Mouse (Mus musculus): ENCODE data around the gene Rnf187. TPM values are rescaled to one million over a fixed set of nuclear protein-coding genes. Genes with fewer than 3 reads are reported as not detected.

Gene Rnf187
- polyA plus RNA-seq, 1 experiment from 2014 or later: 641 TPM

- Histone ChIP-seq H3K4me3 (replicated peaks; ENCODE audit: low read depth, low read length) (no peak overlapping the region), H3K27me3 (ENCODE audit: control insufficient read depth, insufficient read depth, low read length) (no peaks in the 10 kb centered on the region), H3K9me3 (ENCODE audit: control insufficient read depth, low read length) (no peaks in the 10 kb centered on the region), H3K27ac (replicated peaks; ENCODE audit: low read depth, low read length) (no peak overlapping the region), H3K4me2 (ENCODE audit: low read length) (no peak overlapping the region), H3K9ac (replicated peaks; ENCODE audit: low read length) (no peak overlapping the region), H3K36me3 (ENCODE audit: control insufficient read depth, insufficient read depth, low read length) (peaks cover 15% of the 10 kb centered on the region), H3K4me1 (ENCODE audit: control insufficient read depth, insufficient read depth, low read length) (0 out of 2 replicates have a peak, but pooled peaks cover 5% of the 10 kb centered on the region)
- no peak for ATAC-seq (ENCODE audit: low FRiP score, low TSS enrichment)
- DNase-seq: no peak
- WGBS: 83% methylated on average over 2 of the region's 2 CpGs
Measured at GRCm38 (mm10) chr11:58927053-58927452, 11.7 kb downstream of the Rnf187 start.

DNA sequence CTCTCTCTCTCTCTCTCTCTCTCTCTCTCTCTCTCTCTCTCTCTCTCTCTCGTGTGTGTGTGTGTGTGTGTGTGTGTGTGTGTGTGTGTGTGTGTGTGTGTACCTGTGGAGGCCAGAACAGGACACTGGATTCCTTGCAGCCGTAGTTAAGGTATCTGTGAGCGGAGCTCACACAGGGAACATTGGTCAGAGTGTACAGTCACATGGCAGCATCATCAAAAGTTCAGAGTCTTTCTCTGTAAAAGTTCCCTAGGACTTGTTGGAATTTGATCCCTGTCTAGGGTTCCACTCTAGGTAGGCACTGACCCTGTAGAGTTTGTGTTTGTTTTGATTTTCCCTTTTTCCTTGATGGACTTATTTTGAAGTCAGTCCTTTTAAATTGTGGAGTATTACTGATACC, 12.1 kb downstream of the Rnf187 start:
- 0 out of 2 replicates have a peak, but pooled peaks cover 5% of the 10 kb centered on the region for H3K4me1 ChIP-seq (ENCODE audit: control insufficient read depth, insufficient read depth, low read length)
- H3K9ac ChIP-seq (replicated peaks; ENCODE audit: low read length): no peak overlapping the region
- no peak overlapping the region for H3K4me3 ChIP-seq (replicated peaks; ENCODE audit: low read depth, low read length)
- no peak for DNase-seq
- H3K27me3 ChIP-seq (ENCODE audit: control insufficient read depth, insufficient read depth, low read length): no peaks in the 10 kb centered on the region
- ATAC-seq (ENCODE audit: low FRiP score, low TSS enrichment): no peak
- no peak overlapping the region for H3K27ac ChIP-seq (replicated peaks; ENCODE audit: low read depth, low read length)
- no peak overlapping the region for H3K4me2 ChIP-seq (ENCODE audit: low read length)
- peaks cover 11% of the 10 kb centered on the region for H3K36me3 ChIP-seq (ENCODE audit: control insufficient read depth, insufficient read depth, low read length)
- H3K9me3 ChIP-seq (ENCODE audit: control insufficient read depth, low read length): no peaks in the 10 kb centered on the region
- 84% methylated on average over 2 of the region's 3 CpGs for WGBS

GRCm38 (mm10) chr11:58922420-58922819, 16.3 kb downstream of the Rnf187 start:
- H3K9ac ChIP-seq (replicated peaks; ENCODE audit: low read length): no peak overlapping the region
- H3K27ac ChIP-seq (replicated peaks; ENCODE audit: low read depth, low read length): no peak overlapping the region
- DNase-seq (no peak), ATAC-seq (ENCODE audit: low FRiP score, low TSS enrichment) (no peak)
- H3K4me2 ChIP-seq (ENCODE audit: low read length): no peak overlapping the region
- no peak overlapping the region for H3K4me3 ChIP-seq (replicated peaks; ENCODE audit: low read depth, low read length)
- H3K9me3 ChIP-seq (ENCODE audit: control insufficient read depth, low read length): no peaks in the 10 kb centered on the region
- no peaks in the 10 kb centered on the region for H3K4me1 ChIP-seq (ENCODE audit: control insufficient read depth, insufficient read depth, low read length)
- no peaks in the 10 kb centered on the region for H3K27me3 ChIP-seq (ENCODE audit: control insufficient read depth, insufficient read depth, low read length)
- WGBS: 88% methylated on average over 9 of the region's 9 CpGs
- H3K36me3 ChIP-seq (ENCODE audit: control insufficient read depth, insufficient read depth, low read length): no peaks in the 10 kb centered on the region

GRCm38 (mm10) chr11:58918759-58919158, 20.0 kb downstream of the Rnf187 start:
- no peak for DNase-seq
- 76% methylated on average over 5 of the region's 5 CpGs for WGBS
- H3K4me2 ChIP-seq (ENCODE audit: low read length): no peak overlapping the region
- no peaks in the 10 kb centered on the region for H3K27me3 ChIP-seq (ENCODE audit: control insufficient read depth, insufficient read depth, low read length)
- no peak overlapping the region for H3K4me3 ChIP-seq (replicated peaks; ENCODE audit: low read depth, low read length)
- no peak overlapping the region for H3K27ac ChIP-seq (replicated peaks; ENCODE audit: low read depth, low read length)
- no peaks in the 10 kb centered on the region for H3K4me1 ChIP-seq (ENCODE audit: control insufficient read depth, insufficient read depth, low read length)
- no peak overlapping the region for H3K9ac ChIP-seq (replicated peaks; ENCODE audit: low read length)
- no peaks in the 10 kb centered on the region for H3K36me3 ChIP-seq (ENCODE audit: control insufficient read depth, insufficient read depth, low read length)
- no peak for ATAC-seq (ENCODE audit: low FRiP score, low TSS enrichment)
- H3K9me3 ChIP-seq (ENCODE audit: control insufficient read depth, low read length): no peaks in the 10 kb centered on the region

DNA sequence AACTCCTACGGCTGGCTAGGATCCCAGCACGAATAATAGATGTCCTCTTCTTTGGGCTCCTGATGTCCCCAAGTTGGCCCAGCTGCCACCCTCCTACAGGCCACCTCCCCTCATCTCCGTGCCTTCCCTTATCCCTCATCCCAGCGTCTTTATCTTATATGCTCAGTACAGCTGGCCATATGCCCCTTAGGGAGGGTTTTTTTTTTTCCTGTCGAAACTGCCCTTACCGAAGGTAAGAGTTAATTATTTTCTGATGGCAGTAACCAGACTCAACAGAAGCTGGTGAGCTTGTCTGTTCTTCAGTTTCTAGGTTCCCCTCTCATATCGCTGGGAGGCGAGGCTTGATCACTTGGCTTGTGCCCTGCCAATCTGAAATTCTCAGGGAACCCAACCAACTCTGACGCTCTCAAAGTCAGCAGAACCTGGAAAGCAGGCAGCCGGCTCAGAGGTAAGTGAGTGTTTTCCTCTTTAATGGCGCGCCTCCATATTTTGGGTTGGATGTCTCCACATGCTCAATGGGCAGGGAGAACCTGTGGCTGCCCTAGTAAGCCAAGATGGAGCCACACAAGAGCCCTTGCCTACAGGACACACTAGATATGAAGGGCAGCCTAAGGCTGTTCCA, 20.9 kb downstream of the Rnf187 start, which contains the start of gene Btnl10:
Btnl10 (plus strand) TSS at position 164 of the 622 bp plus-strand sequence.
- Histone ChIP-seq H3K4me3 (replicated peaks; ENCODE audit: low read depth, low read length) (no peak within 1 kb of the TSS), H3K27me3 (ENCODE audit: control insufficient read depth, insufficient read depth, low read length) (no peaks in the 10 kb centered on the region), H3K27ac (replicated peaks; ENCODE audit: low read depth, low read length) (no peak within 1 kb of the TSS), H3K4me1 (ENCODE audit: control insufficient read depth, insufficient read depth, low read length) (no peaks in the 10 kb centered on the region), H3K4me2 (ENCODE audit: low read length) (no peak within 1 kb of the TSS), H3K9me3 (ENCODE audit: control insufficient read depth, low read length) (no peaks in the 10 kb centered on the region), H3K36me3 (ENCODE audit: control insufficient read depth, insufficient read depth, low read length) (no peaks in the 10 kb centered on the region), H3K9ac (replicated peaks; ENCODE audit: low read length) (no peak within 1 kb of the TSS)
- WGBS: 85% methylated on average over 12 of the region's 12 CpGs
- DNase-seq: no peak
- ATAC-seq (ENCODE audit: low FRiP score, low TSS enrichment): no peak

DNA sequence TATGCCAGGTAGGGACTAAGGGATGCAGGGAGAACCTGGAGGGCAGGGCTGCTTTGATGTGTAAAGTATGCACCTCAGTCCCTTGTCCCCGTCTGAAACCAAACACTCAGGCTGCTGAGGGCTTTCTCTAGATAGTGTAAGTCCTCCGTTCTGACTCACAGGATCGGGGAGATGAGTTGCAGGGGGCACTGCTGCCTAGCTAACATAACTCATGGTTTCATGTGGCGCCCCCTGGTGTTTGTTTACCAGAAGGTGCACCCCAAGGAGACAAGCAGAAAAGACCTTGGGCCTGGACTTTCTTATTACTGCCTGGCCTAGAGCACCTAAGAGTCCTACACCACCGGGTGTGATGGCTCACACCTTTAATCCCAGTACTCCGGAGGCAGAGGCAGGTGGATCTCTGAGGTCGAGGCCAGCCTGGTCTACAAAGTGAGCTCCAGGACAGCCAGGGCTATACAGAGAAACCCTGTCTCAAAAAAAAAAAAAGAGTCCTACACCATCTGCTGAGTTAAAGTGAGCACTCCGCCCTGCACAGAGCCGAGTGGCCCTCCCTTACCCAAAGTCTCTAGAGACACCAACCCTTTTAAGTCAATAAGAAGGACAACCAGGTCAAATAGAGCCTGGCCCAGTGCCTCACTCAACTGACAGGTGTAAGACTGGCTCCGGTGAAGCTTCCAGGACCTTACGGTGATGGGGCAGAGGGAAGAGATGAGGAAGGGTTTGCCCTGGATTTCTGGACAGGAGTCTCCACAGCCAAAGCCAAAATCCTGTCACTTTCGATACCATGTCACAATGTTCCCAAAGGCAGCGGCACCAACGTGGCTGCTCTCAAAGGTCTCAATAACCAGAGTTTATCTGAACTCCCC, 21.6 kb downstream of the Rnf187 start:
- Histone ChIP-seq H3K9ac (replicated peaks; ENCODE audit: low read length) (no peak overlapping the region), H3K4me3 (replicated peaks; ENCODE audit: low read depth, low read length) (no peak overlapping the region), H3K4me1 (ENCODE audit: control insufficient read depth, insufficient read depth, low read length) (no peaks in the 10 kb centered on the region), H3K27me3 (ENCODE audit: control insufficient read depth, insufficient read depth, low read length) (no peaks in the 10 kb centered on the region), H3K27ac (replicated peaks; ENCODE audit: low read depth, low read length) (no peak overlapping the region), H3K9me3 (ENCODE audit: control insufficient read depth, low read length) (no peaks in the 10 kb centered on the region), H3K4me2 (ENCODE audit: low read length) (no peak overlapping the region), H3K36me3 (ENCODE audit: control insufficient read depth, insufficient read depth, low read length) (no peaks in the 10 kb centered on the region)
- ATAC-seq (ENCODE audit: low FRiP score, low TSS enrichment) (no peak), DNase-seq (peak; percentile 58)
- 56% methylated on average over 14 of the region's 14 CpGs for WGBS

DNA sequence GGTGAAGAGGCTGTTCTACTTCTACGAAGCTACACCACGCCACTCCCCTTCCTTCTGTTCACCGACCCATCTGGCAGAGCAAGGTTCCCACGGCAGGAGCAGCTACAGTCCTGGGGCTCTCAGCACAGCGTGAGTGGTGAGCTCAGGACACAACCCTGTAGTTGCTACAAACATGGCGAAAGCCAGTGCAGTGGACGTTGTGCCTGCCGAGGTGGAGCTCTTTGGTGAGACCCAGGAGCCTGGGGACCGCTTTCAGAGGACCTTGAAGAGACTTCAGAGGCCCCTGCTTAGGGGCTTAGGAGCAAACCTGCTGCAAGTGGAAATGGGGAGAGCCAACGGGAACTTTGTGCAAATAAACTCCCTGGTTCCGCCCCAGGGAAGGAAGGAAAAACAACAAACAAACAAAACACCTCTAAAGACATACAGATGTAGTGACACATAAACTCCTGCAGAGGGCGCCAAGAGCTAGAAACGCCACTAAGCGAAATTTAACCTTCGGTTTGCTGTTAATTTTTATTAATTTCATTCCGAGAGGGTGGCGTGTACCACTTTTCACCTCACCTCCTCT, 24.2 kb downstream of the Rnf187 start:
- H3K27ac ChIP-seq (replicated peaks; ENCODE audit: low read depth, low read length): no peak overlapping the region
- ATAC-seq (ENCODE audit: low FRiP score, low TSS enrichment) (no peak; the same call in 1 of the 2 replicates), DNase-seq (peak; percentile 83)
- H3K36me3 ChIP-seq (ENCODE audit: control insufficient read depth, insufficient read depth, low read length): no peaks in the 10 kb centered on the region
- H3K9ac ChIP-seq (replicated peaks; ENCODE audit: low read length): peak overlapping the region; percentile 53; the same call in 1 of the 2 replicates
- H3K9me3 ChIP-seq (ENCODE audit: control insufficient read depth, low read length): no peaks in the 10 kb centered on the region
- 18% methylated on average over 17 of the region's 17 CpGs for WGBS
- peak overlapping the region; percentile 29 for H3K4me3 ChIP-seq (replicated peaks; ENCODE audit: low read depth, low read length)
- no peaks in the 10 kb centered on the region for H3K4me1 ChIP-seq (ENCODE audit: control insufficient read depth, insufficient read depth, low read length)
- H3K27me3 ChIP-seq (ENCODE audit: control insufficient read depth, insufficient read depth, low read length): no peaks in the 10 kb centered on the region
- peak overlapping the region; percentile 56 for H3K4me2 ChIP-seq (ENCODE audit: low read length)

DNA sequence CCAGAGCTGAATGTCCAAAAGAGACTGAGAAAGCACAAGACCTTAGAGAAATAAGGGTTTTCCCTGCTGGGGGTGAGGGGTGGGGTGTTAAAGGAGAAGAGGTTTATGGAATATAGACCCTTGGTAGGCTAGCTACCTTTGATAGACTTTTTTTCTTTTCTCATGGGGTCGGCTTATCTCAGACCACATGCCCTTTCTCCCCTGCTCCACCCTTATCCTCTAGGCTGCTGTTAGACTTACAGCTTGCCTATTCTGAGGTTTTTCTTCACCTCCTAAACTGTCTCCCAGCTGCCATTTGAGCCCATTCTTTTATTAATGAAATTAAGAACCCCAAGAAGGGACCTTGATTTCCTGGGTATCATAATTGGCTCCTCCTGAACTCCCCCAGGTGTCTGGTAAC, 24.9 kb downstream of the Rnf187 start:
- no peak overlapping the region for H3K9ac ChIP-seq (replicated peaks; ENCODE audit: low read length)
- no peak overlapping the region for H3K27ac ChIP-seq (replicated peaks; ENCODE audit: low read depth, low read length)
- H3K4me2 ChIP-seq (ENCODE audit: low read length): no peak overlapping the region
- WGBS: 93% methylated on average over 1 of the region's 1 CpGs
- H3K27me3 ChIP-seq (ENCODE audit: control insufficient read depth, insufficient read depth, low read length): no peaks in the 10 kb centered on the region
- H3K36me3 ChIP-seq (ENCODE audit: control insufficient read depth, insufficient read depth, low read length): no peaks in the 10 kb centered on the region
- DNase-seq: no peak
- no peaks in the 10 kb centered on the region for H3K4me1 ChIP-seq (ENCODE audit: control insufficient read depth, insufficient read depth, low read length)
- H3K9me3 ChIP-seq (ENCODE audit: control insufficient read depth, low read length): no peaks in the 10 kb centered on the region
- H3K4me3 ChIP-seq (replicated peaks; ENCODE audit: low read depth, low read length): no peak overlapping the region
- no peak for ATAC-seq (ENCODE audit: low FRiP score, low TSS enrichment)
